Mouse (Mus musculus) NIH3T3 (cell line): Measurements from ENCODE around the gene Map3k7.

Source experiments
- DNase-seq: peaks from one replicate; pipeline ENCODE4 v3.0.0-alpha.2; 2012; ENCODE audit warnings: low read depth

Gene Map3k7

DNA sequence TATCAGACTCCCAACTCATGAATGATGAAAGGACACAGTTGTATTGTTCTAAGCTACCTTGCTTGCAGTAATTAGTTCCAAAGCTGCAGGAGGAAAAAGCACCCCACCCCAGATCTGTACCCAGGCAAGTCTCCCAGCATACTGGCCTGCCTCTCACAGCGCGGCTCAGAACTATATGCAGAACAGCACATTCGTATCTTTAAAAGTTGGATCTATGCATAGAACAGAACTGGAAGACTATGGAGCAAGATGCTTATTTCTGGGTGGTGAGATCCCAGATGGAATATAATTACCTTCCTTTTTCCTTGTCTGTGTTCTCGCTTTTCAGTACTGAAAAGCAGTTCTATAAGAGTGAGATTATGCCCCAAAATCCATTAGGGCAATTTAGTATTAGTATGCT is 96.8 kb downstream of the Map3k7 start:
- no peak for DNase-seq

- DNase-seq, result no peak
Observed at GRCm38 (mm10) chr4:32062381-32063059, 98.6 kb downstream of the Map3k7 start.

DNA sequence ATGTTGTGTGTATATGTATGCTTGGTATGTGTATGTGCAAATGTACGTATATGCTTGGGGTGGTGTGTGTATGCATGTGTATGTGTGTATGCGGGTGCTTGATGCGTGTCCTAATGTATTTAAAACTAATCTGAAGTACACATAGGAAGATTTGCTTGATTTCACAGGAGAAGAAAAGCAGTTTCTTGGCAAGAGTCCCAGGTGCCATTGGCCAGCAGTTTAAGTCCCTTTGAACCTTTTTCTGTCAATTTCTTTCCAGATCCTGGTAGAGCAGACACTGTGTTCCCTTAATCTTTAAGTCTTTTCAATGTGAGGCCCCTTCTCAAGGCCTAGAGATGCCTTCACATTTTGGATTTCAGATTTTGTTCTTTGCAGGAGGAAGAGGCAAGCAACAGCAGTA is 99.4 kb downstream of the Map3k7 start:
- DNase-seq, result peak; percentile 6
